Mouse (Mus musculus): Measurements from ENCODE around the gene Aff1.

DNA sequence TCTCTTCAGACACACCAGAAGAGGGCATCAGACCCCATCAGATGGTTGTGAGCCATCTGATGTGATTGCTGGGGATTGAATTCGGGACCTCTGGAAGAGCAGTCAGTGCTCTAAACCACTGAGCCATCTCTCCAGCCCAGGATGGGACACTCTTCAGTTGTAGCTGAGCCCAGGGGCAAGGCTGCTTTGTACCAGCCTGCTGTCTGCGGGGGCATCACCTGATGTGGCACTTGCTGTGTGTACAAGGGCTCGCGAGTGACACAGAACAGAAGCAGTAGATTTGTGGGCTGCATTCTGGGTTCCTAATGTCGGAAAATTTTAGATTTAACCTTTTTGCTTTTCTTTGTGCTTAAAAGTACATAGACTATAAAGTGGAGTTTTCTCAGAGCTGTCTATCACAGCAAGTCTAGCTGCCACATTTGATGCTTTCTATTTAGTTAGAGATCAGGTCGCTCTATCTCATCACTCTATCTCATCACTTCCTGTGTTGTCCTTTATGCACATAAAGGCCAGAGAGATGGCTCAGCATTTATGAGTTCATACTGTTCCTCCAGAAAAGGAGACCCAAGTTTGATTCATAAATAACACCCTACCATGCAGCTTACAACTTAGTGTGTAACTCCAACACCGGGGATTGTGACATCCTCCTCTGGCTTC, 117.6 kb downstream of the Aff1 start:
- TF ChIP-seq CTCF (IDR thresholded peaks at IDR 0.05; ENCODE audit: borderline replicate concordance, extremely low read depth, insufficient read depth, insufficient read length) (no peak), POLR2A (IDR thresholded peaks at IDR 0.05; ENCODE audit: borderline replicate concordance, extremely low read depth, insufficient read depth, insufficient read length, poor library complexity, severe bottlenecking) (no peak)

Data from brain, embryonic 14.5 days (tissue).